Mouse (Mus musculus): ENCODE measurements around the gene Vmn1r213. TPM values are rescaled to one million over a fixed set of nuclear protein-coding genes. Genes with fewer than 3 reads are reported as not detected.

Vmn1r213 gene
- polyA plus RNA-seq (2015; fragmentation: Nextera tagmentation; extraction: Ambion mirVana), result not detected in 2 replicates

DNA sequence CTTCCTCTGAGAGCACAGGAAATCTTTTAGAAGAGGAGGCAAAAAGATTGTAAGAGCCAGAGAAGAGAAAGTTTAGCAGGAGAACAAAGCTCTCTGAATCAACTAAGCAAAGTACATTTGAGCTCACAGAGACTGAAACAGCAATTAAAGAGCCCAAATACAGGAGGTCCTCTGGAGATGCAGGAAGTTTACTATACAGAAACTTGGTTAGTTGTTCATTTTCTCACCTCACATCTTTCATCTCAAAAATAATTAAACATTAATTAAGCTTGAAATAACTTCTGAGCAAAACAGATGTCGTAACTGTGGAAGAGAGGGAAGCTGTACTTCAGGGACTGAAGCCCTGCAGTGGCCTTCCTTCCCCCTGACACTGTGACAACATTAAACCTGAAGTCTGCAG, at the start of gene Vmn1r213:
Vmn1r213 (plus strand) TSS at position 301 of the 400 bp plus-strand sequence.
- Histone ChIP-seq H3K4me3 (no peak within 1 kb of the TSS), H3K9ac (no peak within 1 kb of the TSS), H3K27me3 (no peaks in the 10 kb centered on the region), H3K4me1 (no peaks in the 10 kb centered on the region), H3K4me2 (no peak within 1 kb of the TSS), H3K9me3 (no peaks in the 10 kb centered on the region), H3K27ac (no peak within 1 kb of the TSS), H3K36me3 (no peaks in the 10 kb centered on the region)
- no peak for ATAC-seq (ENCODE audit: insufficient number of reproducible peaks, low FRiP score, low TSS enrichment, low read depth)
- 69% methylated on average over 1 of the region's 1 CpGs for WGBS

DNA sequence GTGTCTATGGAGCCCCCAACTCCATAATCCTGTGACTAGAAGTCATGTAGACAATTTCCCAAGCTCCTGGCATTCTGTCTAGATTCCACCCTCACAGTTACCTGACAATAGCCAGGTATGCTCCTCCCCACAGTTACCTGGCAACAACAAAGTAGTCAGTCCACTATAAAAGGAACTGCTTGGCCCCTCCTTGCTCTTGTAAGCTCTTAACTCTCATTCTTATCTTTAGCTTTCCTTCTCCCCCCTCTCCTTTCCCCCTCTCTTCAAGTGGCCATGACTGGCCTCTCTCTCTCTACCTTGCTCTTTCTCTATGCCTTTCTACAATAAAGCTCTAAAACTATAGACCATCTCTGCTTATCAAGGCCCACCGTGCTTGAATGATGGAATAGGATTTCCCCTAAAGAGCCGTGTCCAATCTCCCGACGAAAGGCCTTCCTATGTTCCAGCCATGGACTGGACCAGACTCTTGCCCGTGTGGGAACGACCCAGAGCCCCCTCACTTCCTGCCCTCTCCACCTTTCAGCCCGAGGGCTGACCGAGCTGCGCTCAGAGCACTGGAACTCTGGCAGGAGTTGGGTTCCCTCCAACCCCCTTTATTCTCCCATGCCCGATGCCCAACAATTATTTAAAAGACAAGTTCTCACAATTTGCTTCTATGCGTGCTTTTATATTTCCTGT, 17.1 kb upstream of the Vmn1r213 start:
- no peaks in the 10 kb centered on the region for H3K4me1 ChIP-seq
- ATAC-seq (ENCODE audit: insufficient number of reproducible peaks, low FRiP score, low TSS enrichment, low read depth), result no peak
- H3K4me3 ChIP-seq, result no peak overlapping the region
- no peaks in the 10 kb centered on the region for H3K9me3 ChIP-seq
- WGBS, result 86% methylated on average over 11 of the region's 11 CpGs
- no peaks in the 10 kb centered on the region for H3K27me3 ChIP-seq
- no peak overlapping the region for H3K27ac ChIP-seq
- H3K4me2 ChIP-seq, result no peak overlapping the region
- no peak overlapping the region for H3K9ac ChIP-seq
- H3K36me3 ChIP-seq, result no peaks in the 10 kb centered on the region

DNA sequence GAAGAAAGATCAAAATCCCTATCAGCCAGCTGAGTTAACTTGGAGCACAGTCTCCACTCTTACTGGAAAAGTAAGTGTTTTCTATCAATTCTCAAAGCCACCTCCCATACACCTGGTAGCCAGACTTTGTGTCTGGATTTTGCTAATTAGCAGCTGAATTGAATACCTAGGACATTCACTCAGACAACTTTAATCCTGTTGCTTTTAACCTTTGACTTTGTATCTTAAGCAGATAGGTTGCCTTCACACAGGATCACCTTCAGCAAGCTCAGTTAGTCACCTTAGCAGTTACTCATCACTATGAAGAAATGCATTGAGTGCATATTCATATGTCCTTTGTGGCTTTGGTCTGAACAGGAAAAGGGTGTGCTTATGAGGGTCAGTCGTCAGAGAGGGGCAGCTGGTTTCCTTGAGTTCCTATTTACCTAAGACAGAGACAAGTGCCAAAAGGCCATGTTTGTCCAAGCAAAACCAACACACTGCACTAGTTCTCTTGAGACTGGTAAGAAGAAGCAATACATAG, 15.2 kb upstream of the Vmn1r213 start:
- no peak for ATAC-seq (ENCODE audit: insufficient number of reproducible peaks, low FRiP score, low TSS enrichment, low read depth)
- H3K4me3 ChIP-seq, result no peak overlapping the region
- no peak overlapping the region for H3K9ac ChIP-seq
- no peaks in the 10 kb centered on the region for H3K27me3 ChIP-seq
- H3K4me1 ChIP-seq, result no peaks in the 10 kb centered on the region
- 41% methylated on average over 1 of the region's 1 CpGs for WGBS
- no peaks in the 10 kb centered on the region for H3K36me3 ChIP-seq
- H3K9me3 ChIP-seq, result no peaks in the 10 kb centered on the region
- no peak overlapping the region for H3K27ac ChIP-seq
- H3K4me2 ChIP-seq, result no peak overlapping the region

DNA sequence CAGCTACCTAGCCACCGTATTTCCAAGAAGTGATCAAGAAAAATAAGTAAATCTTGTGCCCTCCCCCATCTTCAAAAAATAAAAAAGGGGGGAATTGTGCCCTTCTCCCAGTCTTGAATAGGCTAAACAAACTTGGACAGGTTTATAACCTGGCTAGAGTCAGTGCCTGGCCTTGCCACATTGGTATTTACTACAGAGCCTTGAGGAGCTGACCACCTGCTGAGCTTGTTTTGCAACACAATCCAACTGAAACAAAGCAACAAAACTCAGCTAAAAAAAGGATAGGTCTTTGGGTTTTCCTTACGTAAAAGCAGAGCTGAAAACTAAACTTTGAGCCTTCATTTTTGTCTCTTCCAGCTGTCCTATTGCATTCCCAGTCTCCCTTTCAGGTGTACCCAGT, 14.7 kb upstream of the Vmn1r213 start:
- no peak overlapping the region for H3K27ac ChIP-seq
- H3K9ac ChIP-seq, result no peak overlapping the region
- H3K4me2 ChIP-seq, result no peak overlapping the region
- no peaks in the 10 kb centered on the region for H3K27me3 ChIP-seq
- H3K4me3 ChIP-seq, result no peak overlapping the region
- ATAC-seq (ENCODE audit: insufficient number of reproducible peaks, low FRiP score, low TSS enrichment, low read depth), result no peak
- 63% methylated on average over 2 of the region's 2 CpGs for WGBS
- no peaks in the 10 kb centered on the region for H3K36me3 ChIP-seq
- no peaks in the 10 kb centered on the region for H3K4me1 ChIP-seq
- H3K9me3 ChIP-seq, result no peaks in the 10 kb centered on the region

DNA sequence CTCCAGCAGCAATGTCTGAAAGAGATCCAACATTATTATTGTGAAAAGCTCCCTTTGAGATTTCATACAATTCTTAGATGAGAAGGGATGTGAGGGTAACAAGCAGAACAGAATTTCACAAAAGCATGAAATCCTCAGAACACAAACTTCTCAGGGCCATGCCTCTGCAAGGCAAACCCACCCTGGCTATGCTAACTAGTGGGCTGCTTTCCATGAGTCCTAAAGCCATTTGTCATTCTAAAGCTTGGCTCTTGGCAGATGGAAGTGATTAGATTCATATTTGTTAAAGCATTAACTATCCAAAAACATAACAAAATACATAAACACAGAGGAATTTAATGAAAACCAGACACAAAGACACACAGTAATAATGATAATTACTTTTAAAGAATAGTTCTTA, 10.7 kb downstream of the Vmn1r213 start:
- no peak for ATAC-seq (ENCODE audit: insufficient number of reproducible peaks, low FRiP score, low TSS enrichment, low read depth)
- Histone ChIP-seq H3K4me1 (no peaks in the 10 kb centered on the region), H3K9me3 (no peaks in the 10 kb centered on the region), H3K4me2 (no peak overlapping the region), H3K4me3 (no peak overlapping the region), H3K9ac (no peak overlapping the region), H3K27me3 (no peaks in the 10 kb centered on the region), H3K27ac (no peak overlapping the region), H3K36me3 (no peaks in the 10 kb centered on the region)

DNA sequence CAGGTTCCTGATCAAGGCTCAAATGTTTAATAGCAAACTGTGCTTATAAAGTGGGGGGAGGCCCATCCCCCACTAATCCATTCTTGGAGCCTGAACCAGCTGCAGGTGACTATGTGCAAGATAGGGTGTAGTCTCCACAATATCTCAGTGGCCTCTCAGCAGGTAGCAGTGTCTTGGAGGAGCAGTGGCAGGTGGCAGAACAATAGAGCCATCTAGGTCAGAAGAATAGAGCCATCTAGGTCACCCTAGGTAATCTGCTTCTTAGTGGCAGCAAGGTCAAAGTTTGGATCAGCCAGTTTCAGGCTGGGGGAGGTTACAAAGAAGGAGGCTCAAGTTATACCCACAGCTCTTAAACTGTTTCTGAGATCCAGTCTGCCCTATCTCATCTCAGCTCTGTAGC, 17.4 kb downstream of the Vmn1r213 start:
- no peaks in the 10 kb centered on the region for H3K4me1 ChIP-seq
- no peak overlapping the region for H3K27ac ChIP-seq
- ATAC-seq (ENCODE audit: insufficient number of reproducible peaks, low FRiP score, low TSS enrichment, low read depth), result no peak

DNA sequence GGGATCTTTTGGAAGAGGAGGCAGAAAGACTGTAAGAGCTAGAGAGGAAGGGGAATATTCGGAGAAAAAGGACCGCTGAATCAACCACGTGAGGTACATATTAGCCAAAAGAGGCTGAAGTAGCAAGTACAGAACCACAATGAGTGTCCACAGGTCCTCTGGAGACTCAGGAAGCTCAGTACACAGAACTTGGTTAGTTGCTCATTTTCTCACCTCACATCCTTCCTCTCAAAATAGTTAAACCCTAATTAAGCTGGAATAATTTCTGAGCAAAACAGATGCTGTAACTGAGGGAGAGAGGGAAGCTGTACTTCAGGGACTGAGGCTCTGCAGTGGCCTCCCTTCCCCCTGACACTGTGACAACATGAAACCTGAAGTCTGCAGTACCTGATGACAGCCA, 22.7 kb downstream of the Vmn1r213 start, which contains the start of gene Vmn1r214:
Vmn1r214 (plus strand) TSS at position 301 of the 400 bp plus-strand sequence.
- 78% methylated on average over 3 of the region's 3 CpGs for WGBS
- no peak within 1 kb of the TSS for H3K4me3 ChIP-seq
- no peaks in the 10 kb centered on the region for H3K9me3 ChIP-seq
- H3K27me3 ChIP-seq, result no peaks in the 10 kb centered on the region
- no peak within 1 kb of the TSS for H3K4me2 ChIP-seq
- no peak for ATAC-seq (ENCODE audit: insufficient number of reproducible peaks, low FRiP score, low TSS enrichment, low read depth)
- H3K36me3 ChIP-seq, result no peaks in the 10 kb centered on the region
- H3K9ac ChIP-seq, result no peak within 1 kb of the TSS
- H3K27ac ChIP-seq, result no peak within 1 kb of the TSS
- H3K4me1 ChIP-seq, result no peaks in the 10 kb centered on the region

More for the DNA sequence above, 17.4 kb downstream of the Vmn1r213 start:
- Histone ChIP-seq H3K9me3 (no peaks in the 10 kb centered on the region), H3K9ac (no peak overlapping the region), H3K4me3 (no peak overlapping the region), H3K27me3 (no peaks in the 10 kb centered on the region), H3K36me3 (no peaks in the 10 kb centered on the region), H3K4me2 (no peak overlapping the region)

DNA sequence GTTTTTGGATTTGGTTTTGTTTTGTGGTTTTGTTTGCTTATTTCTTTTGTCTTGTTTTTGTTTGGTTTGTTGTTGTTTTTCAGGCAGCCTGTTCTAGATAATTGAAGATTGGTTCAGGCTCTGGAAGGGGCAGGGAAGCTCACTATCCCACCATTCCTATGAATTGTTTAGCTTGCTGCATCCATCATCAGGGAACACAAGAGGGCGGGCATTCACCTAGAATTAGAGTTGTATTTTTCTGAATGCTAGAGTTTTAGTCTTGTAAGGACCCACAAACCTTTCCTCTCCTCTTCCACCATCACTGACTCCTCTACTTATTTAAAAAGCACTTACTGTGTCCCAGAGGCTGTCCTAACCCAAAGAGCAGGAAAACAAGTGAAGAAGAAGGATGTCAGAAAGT, 50.3 kb downstream of the Vmn1r213 start:
- Histone ChIP-seq H3K4me1 (no peaks in the 10 kb centered on the region), H3K4me3 (no peak overlapping the region), H3K9me3 (no peaks in the 10 kb centered on the region), H3K9ac (no peak overlapping the region), H3K36me3 (no peaks in the 10 kb centered on the region), H3K27ac (no peak overlapping the region), H3K4me2 (no peak overlapping the region), H3K27me3 (no peaks in the 10 kb centered on the region)
- WGBS, result 47% methylated on average over 1 of the region's 1 CpGs
- ATAC-seq (ENCODE audit: insufficient number of reproducible peaks, low FRiP score, low TSS enrichment, low read depth), result no peak

Other genes starting within 250 kb of the Vmn1r213 start
- gene Vmn1r208, start 230.3 kb upstream of the Vmn1r213 start, polyA plus RNA-seq (2015; fragmentation: Nextera tagmentation; extraction: Ambion mirVana), result not detected in 2 replicates
- not detected in 2 replicates for gene Vmn1r209, start 198.0 kb upstream of the Vmn1r213 start, polyA plus RNA-seq (2015; fragmentation: Nextera tagmentation; extraction: Ambion mirVana)
- not detected in 2 replicates for gene Vmn1r210, start 176.3 kb upstream of the Vmn1r213 start, polyA plus RNA-seq (2015; fragmentation: Nextera tagmentation; extraction: Ambion mirVana)
- gene Vmn1r211, start 150.1 kb upstream of the Vmn1r213 start, polyA plus RNA-seq (2015; fragmentation: Nextera tagmentation; extraction: Ambion mirVana), result not detected in 2 replicates
- gene Vmn1r212, start 123.5 kb upstream of the Vmn1r213 start, polyA plus RNA-seq (2015; fragmentation: Nextera tagmentation; extraction: Ambion mirVana), result not detected in 2 replicates
- gene Vmn1r214, start 22.8 kb downstream of the Vmn1r213 start, polyA plus RNA-seq (2015; fragmentation: Nextera tagmentation; extraction: Ambion mirVana), result not detected in 2 replicates
- not detected in 2 replicates for gene Vmn1r215, start 60.4 kb downstream of the Vmn1r213 start, polyA plus RNA-seq (2015; fragmentation: Nextera tagmentation; extraction: Ambion mirVana)
- gene Vmn1r217, start 110.6 kb downstream of the Vmn1r213 start, polyA plus RNA-seq (2015; fragmentation: Nextera tagmentation; extraction: Ambion mirVana), result not detected in 2 replicates
- not detected in 2 replicates for gene Vmn1r218, start 125.5 kb downstream of the Vmn1r213 start, polyA plus RNA-seq (2015; fragmentation: Nextera tagmentation; extraction: Ambion mirVana)
- not detected in 2 replicates for gene Vmn1r219, start 151.7 kb downstream of the Vmn1r213 start, polyA plus RNA-seq (2015; fragmentation: Nextera tagmentation; extraction: Ambion mirVana)
- gene Vmn1r220, start 180.3 kb downstream of the Vmn1r213 start, polyA plus RNA-seq (2015; fragmentation: Nextera tagmentation; extraction: Ambion mirVana), result not detected in 2 replicates
- not detected in 2 replicates for gene Vmn1r221, start 206.5 kb downstream of the Vmn1r213 start, polyA plus RNA-seq (2015; fragmentation: Nextera tagmentation; extraction: Ambion mirVana)
- not detected in 2 replicates for gene Vmn1r222, start 228.3 kb downstream of the Vmn1r213 start, polyA plus RNA-seq (2015; fragmentation: Nextera tagmentation; extraction: Ambion mirVana)
- gene Vmn1r223, start 239.5 kb downstream of the Vmn1r213 start, polyA plus RNA-seq (2015; fragmentation: Nextera tagmentation; extraction: Ambion mirVana), result not detected in 2 replicates

Measured in limb, embryonic 15.5 days (tissue).